9 mouse cellular contexts compared by ENCODE assay signal in genomic region chr15:37042559-37042958, GRCm38 (mm10). TPM values are rescaled to one million over a fixed set of nuclear protein-coding genes. Genes with fewer than 3 reads are reported as not detected.
DNase-seq lines count a peak whose midpoint lies in the region; ATAC-seq and TF ChIP-seq lines count a peak whose summit lies in the region.
"Had no signal": no experiment of that assay in that cellular context is flagged by ENCODE, and none has a peak within 500 bp of the region (broad histone marks: within the 10 kb centered on the region; RNA-seq: fewer than 3 reads in every experiment).

No protein-coding gene starts in this region.

- ATAC-seq in hindbrain, embryonic 11.5 days (ENCODE audit: low FRiP score) = no peak
- ATAC-seq in forebrain, embryonic 15.5 days (replicated peaks) = peak; percentile 73
- no peak for ATAC-seq in intestine, postnatal 0 days
- no peak for ATAC-seq in granulocyte monocyte progenitor cell, adult 5-6 weeks (replicated peaks; ENCODE audit: poor library complexity, severe bottlenecking)
- ATAC-seq in megakaryocyte progenitor cell, adult 5-6 weeks (replicated peaks; ENCODE audit: poor library complexity) = no peak

- no peaks in the 10 kb centered on the region for H3K27me3 ChIP-seq in hindbrain, embryonic 10.5 days (ENCODE audit: insufficient read depth, poor library complexity, severe bottlenecking)
- no peaks in the 10 kb centered on the region for H3K27me3 ChIP-seq in hindbrain, embryonic 11.5 days (ENCODE audit: control insufficient read depth, insufficient read depth, low read length)
- H3K27me3 ChIP-seq in forebrain, embryonic 15.5 days = no peaks in the 10 kb centered on the region
- no peaks in the 10 kb centered on the region for H3K27me3 ChIP-seq in intestine, postnatal 0 days (replicated peaks; ENCODE audit: control insufficient read depth, insufficient read depth, low read length)

- no peaks in the 10 kb centered on the region for H3K36me3 ChIP-seq in hindbrain, embryonic 10.5 days
- H3K36me3 ChIP-seq in hindbrain, embryonic 11.5 days (ENCODE audit: control insufficient read depth, insufficient read depth, low read length) = no peaks in the 10 kb centered on the region
- H3K36me3 ChIP-seq in forebrain, embryonic 15.5 days = no peaks in the 10 kb centered on the region
- no peaks in the 10 kb centered on the region for H3K36me3 ChIP-seq in intestine, postnatal 0 days (ENCODE audit: control insufficient read depth, insufficient read depth)

- no peak for DNase-seq in hindbrain, embryonic 10.5 days (ENCODE audit: low spot score)
- no peak for DNase-seq in hindbrain, embryonic 11.5 days (ENCODE audit: low spot score)
- DNase-seq in retina, embryonic 14.5 days (ENCODE audit: low spot score) = peak; percentile 27
- DNase-seq in Muller cell, postnatal 12 days (ENCODE audit: inconsistent ontology term) = no peak

- H3K4me1 ChIP-seq in hindbrain, embryonic 10.5 days (replicated peaks) = peaks cover 10% of the 10 kb centered on the region
- H3K4me1 ChIP-seq in hindbrain, embryonic 11.5 days (replicated peaks; ENCODE audit: control insufficient read depth, insufficient read depth, low read length) = no peaks in the 10 kb centered on the region; the same call in 1 of the 2 replicates
- peaks cover 29% of the 10 kb centered on the region for H3K4me1 ChIP-seq in forebrain, embryonic 15.5 days
- no peaks in the 10 kb centered on the region for H3K4me1 ChIP-seq in intestine, postnatal 0 days (replicated peaks; ENCODE audit: control insufficient read depth, insufficient read depth, low read length)

- H3K4me2 ChIP-seq in hindbrain, embryonic 11.5 days (replicated peaks; ENCODE audit: low read depth, low read length) = no peak overlapping the region
- H3K4me2 ChIP-seq in forebrain, embryonic 15.5 days (replicated peaks) = no peak overlapping the region
- 0 out of 2 replicates have a peak overlapping the region, but pooled peaks have one; percentile 17 for H3K4me2 ChIP-seq in intestine, postnatal 0 days (replicated peaks; ENCODE audit: low read depth)

- H3K4me3 ChIP-seq in hindbrain, embryonic 10.5 days = no peak overlapping the region
- H3K4me3 ChIP-seq in hindbrain, embryonic 11.5 days (ENCODE audit: low read depth, low read length) = no peak overlapping the region
- no peak overlapping the region for H3K4me3 ChIP-seq in forebrain, embryonic 15.5 days
- no peak overlapping the region for H3K4me3 ChIP-seq in intestine, postnatal 0 days (ENCODE audit: low read depth, low read length)

- H3K9me3 ChIP-seq in hindbrain, embryonic 10.5 days = no peaks in the 10 kb centered on the region
- no peaks in the 10 kb centered on the region for H3K9me3 ChIP-seq in hindbrain, embryonic 11.5 days (ENCODE audit: control insufficient read depth, low read length)
- no peaks in the 10 kb centered on the region for H3K9me3 ChIP-seq in forebrain, embryonic 15.5 days
- no peaks in the 10 kb centered on the region for H3K9me3 ChIP-seq in intestine, postnatal 0 days (ENCODE audit: control insufficient read depth)

- no peak overlapping the region for H3K9ac ChIP-seq in hindbrain, embryonic 11.5 days (ENCODE audit: low read depth, low read length)
- H3K9ac ChIP-seq in forebrain, embryonic 15.5 days (replicated peaks) = no peak overlapping the region
- no peak overlapping the region for H3K9ac ChIP-seq in intestine, postnatal 0 days (ENCODE audit: low read depth, low read length)

- H3K27ac ChIP-seq in hindbrain, embryonic 10.5 days = peak overlapping the region; percentile 40; the same call in 1 of the 2 replicates
- no peak overlapping the region for H3K27ac ChIP-seq in hindbrain, embryonic 11.5 days (ENCODE audit: low read depth, low read length)
- H3K27ac ChIP-seq in forebrain, embryonic 15.5 days (replicated peaks) = peak overlapping the region; percentile 80
- H3K27ac ChIP-seq in intestine, postnatal 0 days (ENCODE audit: low read depth, low read length) = no peak overlapping the region
- H3K27ac ChIP-seq: kidney, postnatal 0 days had no signal

- no peak for TF ChIP-seq CTCF in intestine, postnatal 0 days (IDR thresholded peaks at IDR 0.05; ENCODE audit: low read depth)

- 43% methylated on average over 5 of the region's 5 CpGs for WGBS in hindbrain, embryonic 10.5 days
- 50% methylated on average over 5 of the region's 5 CpGs for WGBS in hindbrain, embryonic 11.5 days
- WGBS in forebrain, embryonic 15.5 days = 30% methylated on average over 5 of the region's 5 CpGs
- 12% methylated on average over 5 of the region's 5 CpGs for WGBS in intestine, postnatal 0 days

RNA-seq across cellular contexts. Expression of gene Zfp706, which starts 35.0 kb away (rescaled TPM):
- 459 and 460 TPM in 2 replicates for polyA plus RNA-seq in hindbrain, embryonic 10.5 days (2016; fragmentation: Nextera tagmentation; extraction: Ambion mirVana)
- polyA plus RNA-seq in hindbrain, embryonic 11.5 days (2014; fragmentation: Nextera tagmentation; extraction: Ambion mirVana) = 360 and 376 TPM in 2 replicates
- 473 and 523 TPM in 2 replicates for polyA plus RNA-seq in forebrain, embryonic 15.5 days (2015; fragmentation: Nextera tagmentation; extraction: Ambion mirVana)
- polyA plus RNA-seq in intestine, postnatal 0 days (2015; fragmentation: Nextera tagmentation; extraction: Ambion mirVana) = 609 and 618 TPM in 2 replicates
- 276 TPM in 2 replicates for total RNA-seq in granulocyte monocyte progenitor cell, adult 5-6 weeks (2014; fragmentation: Nextera tagmentation)
- 73.9 and 112 TPM in 2 replicates for total RNA-seq in granulocyte monocyte progenitor cell, adult 5-6 weeks (2017)
- total RNA-seq in megakaryocyte progenitor cell, adult 5-6 weeks (2015) = 403 and 471 TPM in 2 replicates
- 93.6 and 95.9 TPM in 2 replicates for total RNA-seq in megakaryocyte progenitor cell, adult 5-6 weeks (2017)

Comparison
In these comparisons a context has a peak if more than half of its experiments do, and no peak if none do; other contexts are left out.
1. H3K27ac ChIP-seq: peak in hindbrain, embryonic 10.5 days (single experiment) and forebrain, embryonic 15.5 days (single experiment); none in hindbrain, embryonic 11.5 days (single experiment) and intestine, postnatal 0 days (single experiment).